8 mouse cellular contexts compared by ENCODE assay signal in the genomic region with DNA sequence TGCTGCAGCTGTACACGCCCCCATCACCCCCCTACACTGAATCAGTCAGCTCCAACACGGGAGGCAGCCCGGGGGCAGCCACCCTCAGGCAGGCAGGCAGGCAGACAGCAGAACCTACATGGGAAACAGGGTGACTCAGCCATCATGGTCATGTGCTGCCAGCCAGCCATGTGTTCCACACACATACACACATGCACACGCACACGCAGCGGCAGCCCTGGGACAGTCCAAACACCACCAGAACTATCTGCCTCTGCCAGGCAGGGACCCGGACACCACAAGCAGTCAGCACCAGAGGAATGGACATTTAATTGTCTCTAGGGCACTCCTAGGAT. TPM values are rescaled to one million over a fixed set of nuclear protein-coding genes. Genes with fewer than 3 reads are reported as not detected.
DNase-seq lines count a peak whose midpoint lies in the region; ATAC-seq and TF ChIP-seq lines count a peak whose summit lies in the region.

No protein-coding gene starts in this region.

- no peak for DNase-seq in hindbrain, embryonic 10.5 days (ENCODE audit: low spot score)
- DNase-seq in hindbrain, embryonic 11.5 days (ENCODE audit: low spot score): no peak
- no peak for DNase-seq in urinary bladder, postnatal 4 days (ENCODE audit: low spot score in 2 of 2)
- DNase-seq in embryo, embryonic 9.5 days (ENCODE audit: extremely low spot score): no peak

- no peak for ATAC-seq in hindbrain, embryonic 11.5 days (ENCODE audit: low FRiP score)
- ATAC-seq in hindbrain, embryonic 15.5 days (ENCODE audit: low FRiP score, low read depth): no peak
- no peak for ATAC-seq in liver, embryonic 16.5 days (ENCODE audit: low read depth)
- no peak for ATAC-seq in granulocyte monocyte progenitor cell, adult 5-6 weeks (replicated peaks; ENCODE audit: poor library complexity, severe bottlenecking)

- H3K9me3 ChIP-seq in hindbrain, embryonic 10.5 days: no peaks in the 10 kb centered on the region
- H3K9me3 ChIP-seq in hindbrain, embryonic 11.5 days (ENCODE audit: control insufficient read depth, low read length): no peaks in the 10 kb centered on the region
- H3K9me3 ChIP-seq in hindbrain, embryonic 15.5 days: no peaks in the 10 kb centered on the region
- H3K9me3 ChIP-seq in liver, embryonic 16.5 days (replicated peaks; ENCODE audit: control insufficient read depth, low read length): no peaks in the 10 kb centered on the region

- no peak overlapping the region for H3K27ac ChIP-seq in hindbrain, embryonic 10.5 days
- H3K27ac ChIP-seq in hindbrain, embryonic 11.5 days (ENCODE audit: low read depth, low read length): no peak overlapping the region
- H3K27ac ChIP-seq in bone marrow, adult 2 months (ENCODE audit: control insufficient read depth, insufficient read depth, low read depth, low read length, poor library complexity): no peak overlapping the region
- H3K27ac ChIP-seq in hindbrain, embryonic 15.5 days (replicated peaks): no peak overlapping the region
- H3K27ac ChIP-seq in liver, embryonic 16.5 days (ENCODE audit: low read length): no peak overlapping the region

- H3K4me1 ChIP-seq in hindbrain, embryonic 10.5 days (replicated peaks): peaks cover 46% of the 10 kb centered on the region
- H3K4me1 ChIP-seq in hindbrain, embryonic 11.5 days (replicated peaks; ENCODE audit: control insufficient read depth, insufficient read depth, low read length): no peaks in the 10 kb centered on the region; the same call in none of the 2 replicates
- H3K4me1 ChIP-seq in bone marrow, adult 2 months (ENCODE audit: control insufficient read depth, insufficient read depth, low read length): peaks cover 4% of the 10 kb centered on the region
- peaks cover 36% of the 10 kb centered on the region for H3K4me1 ChIP-seq in hindbrain, embryonic 15.5 days (replicated peaks)
- H3K4me1 ChIP-seq in liver, embryonic 16.5 days (ENCODE audit: control insufficient read depth, low read depth, low read length): peaks cover 38% of the 10 kb centered on the region

- no peak overlapping the region for H3K9ac ChIP-seq in hindbrain, embryonic 11.5 days (ENCODE audit: low read depth, low read length)
- H3K9ac ChIP-seq in hindbrain, embryonic 15.5 days: no peak overlapping the region
- no peak overlapping the region for H3K9ac ChIP-seq in liver, embryonic 16.5 days (ENCODE audit: low read depth, low read length)

- H3K36me3 ChIP-seq in hindbrain, embryonic 10.5 days: peaks cover 35% of the 10 kb centered on the region
- H3K36me3 ChIP-seq in hindbrain, embryonic 11.5 days (ENCODE audit: control insufficient read depth, insufficient read depth, low read length): no peaks in the 10 kb centered on the region
- 0 out of 2 replicates have a peak, but pooled peaks cover 7% of the 10 kb centered on the region for H3K36me3 ChIP-seq in hindbrain, embryonic 15.5 days
- H3K36me3 ChIP-seq in liver, embryonic 16.5 days (ENCODE audit: control insufficient read depth, insufficient read depth): peaks cover 4% of the 10 kb centered on the region

- H3K4me2 ChIP-seq in hindbrain, embryonic 11.5 days (replicated peaks; ENCODE audit: low read depth, low read length): no peak overlapping the region
- peak overlapping the region; percentile 94 for H3K4me2 ChIP-seq in hindbrain, embryonic 15.5 days
- peak overlapping the region; percentile 92 for H3K4me2 ChIP-seq in liver, embryonic 16.5 days (ENCODE audit: low read depth, low read length)

- 89% methylated on average over 7 of the region's 7 CpGs for WGBS in hindbrain, embryonic 10.5 days
- WGBS in hindbrain, embryonic 11.5 days: 88% methylated on average over 7 of the region's 7 CpGs
- WGBS in bone marrow, adult 2 months: 69% methylated on average over 7 of the region's 7 CpGs
- WGBS in hindbrain, embryonic 15.5 days: 93% methylated on average over 7 of the region's 7 CpGs
- 69% methylated on average over 7 of the region's 7 CpGs for WGBS in liver, embryonic 16.5 days (ENCODE audit: insufficient replicate concordance)

- no peak for TF ChIP-seq POLR2A in bone marrow, adult 2 months (IDR thresholded peaks at IDR 0.05; ENCODE audit: borderline replicate concordance, control insufficient read depth, low read depth, low read length)

- peak overlapping the region; percentile 81 for H3K4me3 ChIP-seq in hindbrain, embryonic 10.5 days
- H3K4me3 ChIP-seq in hindbrain, embryonic 11.5 days (ENCODE audit: low read depth, low read length): no peak overlapping the region
- peak overlapping the region; percentile 40 for H3K4me3 ChIP-seq in bone marrow, adult 2 months (replicated peaks; ENCODE audit: control insufficient read depth, low read depth, low read length)
- H3K4me3 ChIP-seq in hindbrain, embryonic 15.5 days: 0 out of 2 replicates have a peak overlapping the region, but pooled peaks have one; percentile 93
- H3K4me3 ChIP-seq in liver, embryonic 16.5 days (ENCODE audit: low read depth, low read length): no peak overlapping the region

- TF ChIP-seq CTCF in bone marrow, adult 2 months (IDR thresholded peaks at IDR 0.05; ENCODE audit: control insufficient read depth, insufficient read depth, low read length): no peak

- no peaks in the 10 kb centered on the region for H3K27me3 ChIP-seq in hindbrain, embryonic 10.5 days (ENCODE audit: insufficient read depth, poor library complexity, severe bottlenecking)
- no peaks in the 10 kb centered on the region for H3K27me3 ChIP-seq in hindbrain, embryonic 11.5 days (ENCODE audit: control insufficient read depth, insufficient read depth, low read length)
- H3K27me3 ChIP-seq in hindbrain, embryonic 15.5 days: no peaks in the 10 kb centered on the region
- no peaks in the 10 kb centered on the region for H3K27me3 ChIP-seq in liver, embryonic 16.5 days (ENCODE audit: control insufficient read depth, insufficient read depth, low read depth, low read length)

RNA-seq across cellular contexts. Expression of gene Sh3bgrl3, which starts 1.5 kb away (rescaled TPM):
- polyA plus RNA-seq in hindbrain, embryonic 10.5 days (2016; fragmentation: Nextera tagmentation; extraction: Ambion mirVana): 333 and 386 TPM in 2 replicates
- 337 and 396 TPM in 2 replicates for polyA plus RNA-seq in hindbrain, embryonic 11.5 days (2014; fragmentation: Nextera tagmentation; extraction: Ambion mirVana)
- polyA plus RNA-seq in bone marrow, adult 2 months (2011; ENCODE audit: insufficient read depth, insufficient read length, low replicate concordance, missing spikeins): 299 and 416 TPM in 2 replicates
- polyA plus RNA-seq in hindbrain, embryonic 15.5 days (2015; fragmentation: Nextera tagmentation; extraction: Ambion mirVana): 425 and 442 TPM in 2 replicates
- 142 and 161 TPM in 2 replicates for polyA plus RNA-seq in liver, embryonic 16.5 days (2015; fragmentation: Nextera tagmentation; extraction: Ambion mirVana)
- 841 and 871 TPM in 2 replicates for total RNA-seq in granulocyte monocyte progenitor cell, adult 5-6 weeks (2014; fragmentation: Nextera tagmentation)
- 333 and 394 TPM in 2 replicates for total RNA-seq in granulocyte monocyte progenitor cell, adult 5-6 weeks (2017)

RNA-seq across cellular contexts. Expression of gene Ubxn11, which starts 24.7 kb away (rescaled TPM):
- 7.6 and 11.2 TPM in 2 replicates for polyA plus RNA-seq in hindbrain, embryonic 10.5 days (2016; fragmentation: Nextera tagmentation; extraction: Ambion mirVana)
- polyA plus RNA-seq in hindbrain, embryonic 11.5 days (2014; fragmentation: Nextera tagmentation; extraction: Ambion mirVana): 5.7 and 5.8 TPM in 2 replicates
- 3.3 and 13.7 TPM in 2 replicates for polyA plus RNA-seq in bone marrow, adult 2 months (2011; ENCODE audit: insufficient read depth, insufficient read length, low replicate concordance, missing spikeins)
- 17.1 and 21.3 TPM in 2 replicates for polyA plus RNA-seq in hindbrain, embryonic 15.5 days (2015; fragmentation: Nextera tagmentation; extraction: Ambion mirVana)
- polyA plus RNA-seq in liver, embryonic 16.5 days (2015; fragmentation: Nextera tagmentation; extraction: Ambion mirVana): 1.3 TPM in 2 replicates
- total RNA-seq in granulocyte monocyte progenitor cell, adult 5-6 weeks (2014; fragmentation: Nextera tagmentation): 14.4 and 30.2 TPM in 2 replicates
- total RNA-seq in granulocyte monocyte progenitor cell, adult 5-6 weeks (2017): 4.8 and 11.2 TPM in 2 replicates

RNA-seq across cellular contexts. Expression of gene Cd52, which starts 32.2 kb away (rescaled TPM):
- polyA plus RNA-seq in hindbrain, embryonic 10.5 days (2016; fragmentation: Nextera tagmentation; extraction: Ambion mirVana): 5.3 and 5.5 TPM in 2 replicates
- polyA plus RNA-seq in hindbrain, embryonic 11.5 days (2014; fragmentation: Nextera tagmentation; extraction: Ambion mirVana): 4.5 and 5.1 TPM in 2 replicates
- polyA plus RNA-seq in bone marrow, adult 2 months (2011; ENCODE audit: insufficient read depth, insufficient read length, low replicate concordance, missing spikeins): 270 and 801 TPM in 2 replicates
- polyA plus RNA-seq in hindbrain, embryonic 15.5 days (2015; fragmentation: Nextera tagmentation; extraction: Ambion mirVana): 2.3 and 9.0 TPM in 2 replicates
- 56.1 and 56.8 TPM in 2 replicates for polyA plus RNA-seq in liver, embryonic 16.5 days (2015; fragmentation: Nextera tagmentation; extraction: Ambion mirVana)
- total RNA-seq in granulocyte monocyte progenitor cell, adult 5-6 weeks (2014; fragmentation: Nextera tagmentation): 240 and 247 TPM in 2 replicates
- total RNA-seq in granulocyte monocyte progenitor cell, adult 5-6 weeks (2017): 259 and 330 TPM in 2 replicates

RNA-seq across cellular contexts. Expression of gene Cep85, which starts 59.8 kb away (rescaled TPM):
- 30.1 and 35.1 TPM in 2 replicates for polyA plus RNA-seq in hindbrain, embryonic 10.5 days (2016; fragmentation: Nextera tagmentation; extraction: Ambion mirVana)
- 27.8 and 27.9 TPM in 2 replicates for polyA plus RNA-seq in hindbrain, embryonic 11.5 days (2014; fragmentation: Nextera tagmentation; extraction: Ambion mirVana)
- polyA plus RNA-seq in bone marrow, adult 2 months (2011; ENCODE audit: insufficient read depth, insufficient read length, low replicate concordance, missing spikeins): 16.4 and 22.7 TPM in 2 replicates
- 18.8 and 22.1 TPM in 2 replicates for polyA plus RNA-seq in hindbrain, embryonic 15.5 days (2015; fragmentation: Nextera tagmentation; extraction: Ambion mirVana)
- 42.3 and 47.7 TPM in 2 replicates for polyA plus RNA-seq in liver, embryonic 16.5 days (2015; fragmentation: Nextera tagmentation; extraction: Ambion mirVana)
- 20.8 and 28.9 TPM in 2 replicates for total RNA-seq in granulocyte monocyte progenitor cell, adult 5-6 weeks (2014; fragmentation: Nextera tagmentation)
- 26.7 and 33.7 TPM in 2 replicates for total RNA-seq in granulocyte monocyte progenitor cell, adult 5-6 weeks (2017)

Comparison
In these comparisons a context has a peak if more than half of its experiments do, and no peak if none do; other contexts are left out.
1. H3K4me3 ChIP-seq: peak in hindbrain, embryonic 10.5 days (single experiment), bone marrow, adult 2 months (single experiment) and hindbrain, embryonic 15.5 days (single experiment); none in hindbrain, embryonic 11.5 days (single experiment) and liver, embryonic 16.5 days (single experiment).